Mouse (Mus musculus) heart, embryonic 15.5 days (tissue): ENCODE results near the gene Rtl9. TPM values are rescaled to one million over a fixed set of nuclear protein-coding genes. Genes with fewer than 3 reads are reported as not detected.

ENCODE experiments used
- ATAC-seq: fragments of 200-750 bp; cut with Nextera tagmentation; replicated peaks from 2 replicates; pipeline ENCODE4 v1.8.0; 2017; ENCODE audit warnings: low read depth, moderate TSS enrichment; ENCODE audit not compliant: insufficient number of reproducible peaks, insufficient read depth, low FRiP score
- H3K27ac ChIP-seq: fragments of 300-500 bp; sonication (generic); 2 replicates; pipeline ENCODE4 v1.5.1; 2015; ENCODE audit warnings: mild to moderate bottlenecking, inconsistent platforms
- H3K27me3 ChIP-seq: fragments of 300-500 bp; sonication (generic); 2 replicates; pipeline ENCODE4 v1.6.1; 2015; ENCODE audit warnings: inconsistent platforms
- H3K36me3 ChIP-seq: fragments of 300-500 bp; sonication (generic); 2 replicates; pipeline ENCODE4 v1.6.1; 2015; ENCODE audit warnings: mild to moderate bottlenecking, inconsistent platforms
- H3K4me1 ChIP-seq: fragments of 300-500 bp; sonication (generic); replicated peaks from 2 replicates; pipeline ENCODE4 v1.6.1; 2015; ENCODE audit warnings: inconsistent platforms
- H3K4me2 ChIP-seq: fragments of 300-500 bp; sonication (generic); 2 replicates; pipeline ENCODE4 v1.6.1; 2015; ENCODE audit warnings: inconsistent platforms, mild to moderate bottlenecking, moderate library complexity
- H3K4me3 ChIP-seq: fragments of 300-500 bp; sonication (generic); 2 replicates; pipeline ENCODE4 v1.5.1; 2015; ENCODE audit warnings: mild to moderate bottlenecking, inconsistent platforms
- H3K9ac ChIP-seq: fragments of 300-500 bp; sonication (generic); 2 replicates; pipeline ENCODE4 v1.6.1; 2015; ENCODE audit warnings: mild to moderate bottlenecking, inconsistent platforms
- H3K9me3 ChIP-seq: fragments of 300-500 bp; sonication (generic); replicated peaks from 2 replicates; pipeline ENCODE4 v1.6.1; 2016; ENCODE audit warnings: inconsistent platforms
- WGBS: fragments of 180-500 bp; shearing (Covaris S2); methylation state at CpG from one replicate; pipeline ENCODE4 v1.1.7; 2015; ENCODE audit warnings: mixed read lengths; 5-methylcytosine and 5-hydroxymethylcytosine counted together
- polyA plus RNA-seq: library from polyadenylated mRNA; unstranded; fragments of >200 nt; fragmentation: Nextera tagmentation; extraction: Ambion mirVana; gene quantifications from 2 replicates; pipeline ENCODE4 v1.2.1, GENCODE M21; 2015

Rtl9 gene
- polyA plus RNA-seq = 0.11 and 0.15 TPM in 2 replicates

DNA sequence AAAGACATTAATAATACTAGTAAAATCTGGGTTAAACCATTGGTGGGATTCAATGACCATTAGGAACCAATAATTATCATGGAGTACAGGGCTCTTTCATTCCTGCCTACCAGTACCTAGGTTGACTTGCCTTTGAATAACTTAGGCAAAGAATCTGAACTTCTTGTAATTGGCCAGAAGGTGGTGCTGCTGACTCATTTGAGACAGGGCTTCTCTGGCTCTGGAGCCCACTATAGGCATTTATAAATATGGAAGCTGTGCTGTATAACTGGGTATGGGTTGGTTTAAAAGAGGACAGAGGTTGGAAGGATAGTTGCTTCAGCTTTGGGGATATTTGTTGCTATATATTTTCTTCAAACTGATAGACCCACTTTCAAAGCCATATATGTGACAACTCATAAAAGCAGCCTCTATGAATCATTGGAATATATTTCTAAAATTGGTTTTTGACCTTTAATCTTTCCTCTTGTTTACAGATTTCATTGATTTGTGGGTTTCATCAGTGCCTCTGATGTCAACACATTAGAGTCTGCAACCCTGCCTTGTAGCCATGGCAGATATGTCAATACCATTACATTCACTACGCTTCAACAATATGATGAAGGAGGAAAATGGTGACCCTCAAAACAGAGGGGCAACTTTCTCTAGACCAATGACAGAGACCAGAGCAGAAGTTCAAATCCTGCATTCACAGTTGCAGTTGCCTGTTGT lies at the start of gene Rtl9:
Gene Rtl9, plus strand, starts transcription at position 551 of the 711 bp plus-strand sequence.
- 100% methylated on average over 1 of the region's 1 CpGs for WGBS
- no peaks in the 10 kb centered on the region for H3K9me3 ChIP-seq
- no peaks in the 10 kb centered on the region for H3K4me1 ChIP-seq
- no peak within 1 kb of the TSS for H3K27ac ChIP-seq
- H3K27me3 ChIP-seq = no peaks in the 10 kb centered on the region; the same call in 1 of the 2 replicates
- no peaks in the 10 kb centered on the region for H3K36me3 ChIP-seq
- ATAC-seq = no peak
- no peak within 1 kb of the TSS for H3K4me3 ChIP-seq
- no peak within 1 kb of the TSS for H3K9ac ChIP-seq
- no peak within 1 kb of the TSS for H3K4me2 ChIP-seq

DNA sequence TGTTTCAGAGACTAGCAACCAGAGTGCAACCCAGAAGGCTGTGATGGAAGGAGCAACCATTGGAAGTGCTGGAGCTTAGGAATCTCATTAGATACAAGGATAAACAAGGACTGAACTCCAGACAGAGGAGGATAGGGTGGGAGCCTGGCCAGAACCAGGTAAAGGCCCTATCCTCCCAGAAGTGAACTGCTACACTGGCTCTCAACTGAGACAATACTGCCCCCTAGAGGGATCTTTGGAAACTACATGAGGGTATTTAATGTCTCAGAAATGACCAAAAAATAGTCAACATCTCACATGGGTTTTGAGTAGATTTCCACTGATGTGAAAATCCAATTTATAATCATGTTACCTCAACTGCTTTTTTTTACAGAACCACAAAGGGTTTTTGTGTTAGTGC lies 47.9 kb upstream of the Rtl9 start:
- no peak overlapping the region for H3K4me3 ChIP-seq
- no peaks in the 10 kb centered on the region for H3K4me1 ChIP-seq
- no peaks in the 10 kb centered on the region for H3K9me3 ChIP-seq
- no peaks in the 10 kb centered on the region for H3K27me3 ChIP-seq
- no peak overlapping the region for H3K27ac ChIP-seq
- no peak overlapping the region for H3K4me2 ChIP-seq
- no peaks in the 10 kb centered on the region for H3K36me3 ChIP-seq
- H3K9ac ChIP-seq = no peak overlapping the region
- ATAC-seq = no peak

DNA sequence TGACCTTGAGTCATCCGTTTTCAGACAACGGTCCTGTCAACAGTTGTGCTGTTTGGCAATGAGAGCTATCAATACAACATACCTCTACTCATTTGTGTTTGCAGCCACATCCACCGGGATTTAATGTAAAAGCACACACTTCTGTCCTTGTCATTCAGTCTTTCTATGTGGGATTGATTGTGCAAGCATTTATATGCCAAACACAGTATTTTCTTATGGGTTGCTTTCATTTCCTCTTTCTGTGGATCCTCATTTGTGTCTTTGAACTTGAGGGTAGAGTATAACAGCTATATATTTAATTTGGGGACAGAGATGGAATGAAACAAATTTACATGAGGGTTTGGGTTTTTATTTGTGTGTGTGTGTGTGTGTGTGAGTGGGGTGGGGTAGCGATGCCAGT lies 47.5 kb upstream of the Rtl9 start:
- Histone ChIP-seq H3K4me3 (no peak overlapping the region), H3K9me3 (no peaks in the 10 kb centered on the region)
- 56% methylated on average over 4 of the region's 4 CpGs for WGBS

DNA sequence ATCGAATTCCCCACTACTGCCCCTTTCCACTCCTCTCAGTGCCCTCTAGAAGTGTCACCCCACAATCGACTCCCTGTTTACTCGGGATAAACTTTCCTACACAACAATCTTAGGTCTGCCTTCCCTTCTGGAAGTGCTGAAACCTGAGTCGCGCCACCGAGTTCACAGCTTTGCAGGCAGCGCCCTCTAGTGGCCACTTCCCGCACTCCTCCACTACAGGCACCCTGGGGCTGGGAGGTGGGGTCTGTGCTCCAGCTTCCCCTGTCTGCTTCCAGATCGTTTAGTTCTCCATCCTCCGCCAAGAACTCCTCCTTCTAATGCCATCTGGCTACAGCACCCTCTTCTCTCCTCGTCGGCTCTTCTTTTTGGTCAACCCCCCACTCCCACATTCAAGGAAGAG lies 40.6 kb upstream of the Rtl9 start:
- Histone ChIP-seq H3K27ac (no peak overlapping the region), H3K27me3 (0 out of 2 replicates have a peak, but pooled peaks cover 8% of the 10 kb centered on the region), H3K4me2 (peak overlapping the region; percentile 60), H3K4me3 (peak overlapping the region; percentile 35), H3K36me3 (no peaks in the 10 kb centered on the region), H3K9me3 (no peaks in the 10 kb centered on the region), H3K9ac (no peak overlapping the region), H3K4me1 (no peaks in the 10 kb centered on the region)
- ATAC-seq = no peak; the same call in 1 of the 2 replicates
- WGBS = 16% methylated on average over 12 of the region's 12 CpGs

More for the DNA sequence above, 47.5 kb upstream of the Rtl9 start:
- Histone ChIP-seq H3K4me2 (no peak overlapping the region), H3K4me1 (no peaks in the 10 kb centered on the region), H3K9ac (no peak overlapping the region), H3K27me3 (no peaks in the 10 kb centered on the region), H3K27ac (no peak overlapping the region), H3K36me3 (no peaks in the 10 kb centered on the region)
- ATAC-seq = no peak

GRCm38 (mm10) chrX:143062641-143063355 lies 36.6 kb upstream of the Rtl9 start:
- no peaks in the 10 kb centered on the region for H3K36me3 ChIP-seq
- no peak overlapping the region for H3K27ac ChIP-seq
- no peaks in the 10 kb centered on the region for H3K9me3 ChIP-seq
- peaks cover 6% of the 10 kb centered on the region; the same call in 1 of the 2 replicates for H3K4me1 ChIP-seq
- 60% methylated on average over 11 of the region's 11 CpGs for WGBS
- no peak overlapping the region for H3K9ac ChIP-seq
- H3K4me2 ChIP-seq = no peak overlapping the region
- H3K4me3 ChIP-seq = no peak overlapping the region
- H3K27me3 ChIP-seq = 0 out of 2 replicates have a peak, but pooled peaks cover 8% of the 10 kb centered on the region
- ATAC-seq = no peak

GRCm38 (mm10) chrX:143063780-143064179 lies 35.6 kb upstream of the Rtl9 start:
- Histone ChIP-seq H3K4me1 (peaks cover 6% of the 10 kb centered on the region; the same call in 1 of the 2 replicates), H3K4me3 (no peak overlapping the region), H3K36me3 (no peaks in the 10 kb centered on the region), H3K27me3 (0 out of 2 replicates have a peak, but pooled peaks cover 8% of the 10 kb centered on the region), H3K27ac (no peak overlapping the region), H3K9ac (no peak overlapping the region), H3K9me3 (no peaks in the 10 kb centered on the region), H3K4me2 (no peak overlapping the region)
- WGBS = 43% methylated on average over 7 of the region's 7 CpGs
- ATAC-seq = no peak

DNA sequence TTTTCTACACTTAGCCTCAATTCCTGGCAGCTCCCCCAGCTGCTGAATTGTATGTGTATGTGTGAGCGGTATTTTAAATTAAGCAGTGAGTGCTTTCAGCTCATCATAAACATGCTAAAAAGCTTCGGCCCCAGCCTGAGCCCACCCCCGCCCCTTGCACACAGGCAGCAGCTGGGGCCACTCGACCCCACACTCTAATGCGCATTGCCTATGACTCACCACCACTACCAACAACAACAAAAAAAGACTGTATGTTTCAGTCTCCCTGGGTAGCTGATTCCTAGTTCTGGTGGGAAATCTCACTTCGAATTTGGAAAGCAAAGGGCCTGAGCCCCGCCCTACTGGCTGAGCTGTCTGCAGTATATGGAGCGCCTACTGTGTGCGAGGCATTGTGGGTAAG lies 35.1 kb upstream of the Rtl9 start:
- Histone ChIP-seq H3K27me3 (0 out of 2 replicates have a peak, but pooled peaks cover 8% of the 10 kb centered on the region), H3K9me3 (no peaks in the 10 kb centered on the region), H3K4me1 (peaks cover 6% of the 10 kb centered on the region; the same call in 1 of the 2 replicates), H3K27ac (no peak overlapping the region), H3K4me2 (no peak overlapping the region), H3K36me3 (no peaks in the 10 kb centered on the region), H3K9ac (no peak overlapping the region), H3K4me3 (no peak overlapping the region)
- WGBS = 76% methylated on average over 9 of the region's 9 CpGs
- ATAC-seq = no peak

DNA sequence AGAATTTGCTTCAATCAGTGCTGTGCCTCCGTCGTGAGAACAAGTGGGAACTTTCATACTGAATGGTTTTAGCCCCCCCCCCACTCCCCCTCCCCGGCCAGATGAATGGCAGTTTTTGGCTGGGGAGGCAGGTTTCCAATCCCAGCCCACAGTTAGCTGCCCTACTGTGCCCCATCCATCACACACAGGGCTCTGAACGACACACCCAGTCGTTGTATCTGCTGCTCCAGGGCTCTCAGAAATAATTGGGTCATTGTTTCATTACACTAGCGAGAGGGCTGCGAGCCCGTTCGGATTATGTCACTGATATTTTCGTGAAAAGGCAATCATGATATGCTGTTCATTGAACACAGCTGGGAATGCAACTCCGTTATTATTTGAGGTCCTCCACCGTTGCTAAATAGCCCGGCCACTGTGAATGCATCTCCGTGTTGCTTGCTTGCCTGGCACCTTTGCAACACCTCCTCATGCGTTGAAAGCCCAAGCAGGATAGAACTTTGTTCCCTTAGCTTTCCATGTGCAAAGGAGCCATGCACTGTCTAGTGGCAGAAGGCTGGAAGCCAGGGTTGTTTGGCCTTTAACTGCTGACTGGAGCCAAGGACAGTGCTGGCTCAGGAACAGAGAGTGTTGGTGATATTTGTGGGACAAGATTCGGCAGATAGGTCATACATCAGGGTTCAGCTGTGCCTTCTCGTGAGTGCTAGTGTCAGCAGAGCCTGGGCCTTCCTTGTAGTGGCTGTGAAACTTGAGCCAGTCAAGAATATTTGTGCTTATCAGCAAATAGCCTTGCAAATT lies 32.9 kb upstream of the Rtl9 start:
- H3K4me3 ChIP-seq = no peak overlapping the region
- H3K27ac ChIP-seq = no peak overlapping the region
- H3K36me3 ChIP-seq = no peaks in the 10 kb centered on the region
- H3K9ac ChIP-seq = no peak overlapping the region
- 54% methylated on average over 17 of the region's 17 CpGs for WGBS
- H3K9me3 ChIP-seq = no peaks in the 10 kb centered on the region
- peaks cover 6% of the 10 kb centered on the region; the same call in 1 of the 2 replicates for H3K4me1 ChIP-seq
- H3K27me3 ChIP-seq = no peaks in the 10 kb centered on the region
- no peak overlapping the region for H3K4me2 ChIP-seq
- no peak for ATAC-seq

- Histone ChIP-seq H3K9me3 (no peaks in the 10 kb centered on the region), H3K36me3 (no peaks in the 10 kb centered on the region), H3K9ac (no peak overlapping the region), H3K4me3 (no peak overlapping the region), H3K4me1 (peaks cover 6% of the 10 kb centered on the region; the same call in 1 of the 2 replicates), H3K27ac (no peak overlapping the region), H3K27me3 (no peaks in the 10 kb centered on the region), H3K4me2 (no peak overlapping the region)
- 71% methylated on average over 1 of the region's 1 CpGs for WGBS
- ATAC-seq = no peak
These were observed 32.3 kb upstream of the Rtl9 start for GRCm38 (mm10) chrX:143067115-143067514.

GRCm38 (mm10) chrX:143067576-143067975 lies 31.8 kb upstream of the Rtl9 start:
- H3K4me2 ChIP-seq = no peak overlapping the region
- no peaks in the 10 kb centered on the region for H3K9me3 ChIP-seq
- no peak overlapping the region for H3K4me3 ChIP-seq
- H3K27ac ChIP-seq = no peak overlapping the region
- ATAC-seq = no peak
- WGBS = 47% methylated on average over 5 of the region's 5 CpGs
- H3K27me3 ChIP-seq = no peaks in the 10 kb centered on the region
- peaks cover 6% of the 10 kb centered on the region; the same call in 1 of the 2 replicates for H3K4me1 ChIP-seq
- H3K36me3 ChIP-seq = no peaks in the 10 kb centered on the region
- H3K9ac ChIP-seq = no peak overlapping the region
